Mouse (Mus musculus): ENCODE results near the gene Magi1.

GRCm38 (mm10) chr6:94260831-94261230, 22.9 kb downstream of the Magi1 start:
- TF ChIP-seq POLR2A (IDR thresholded peaks at IDR 0.05; ENCODE audit: low read depth, low read length) (no peak), CTCF (IDR thresholded peaks at IDR 0.05; ENCODE audit: borderline replicate concordance, insufficient read depth, low read length) (no peak)
